Comparison of ENCODE assay signal across 8 mouse cellular contexts in genomic region chr19:43525566-43525965, GRCm38 (mm10). TPM values are rescaled to one million over a fixed set of nuclear protein-coding genes. Genes with fewer than 3 reads are reported as not detected.
DNase-seq lines count a peak whose midpoint lies in the region; ATAC-seq and TF ChIP-seq lines count a peak whose summit lies in the region.

No protein-coding gene starts in this region.

- no peaks in the 10 kb centered on the region for H3K36me3 ChIP-seq in heart, embryonic 15.5 days
- H3K36me3 ChIP-seq in MEL (ENCODE audit: control insufficient read depth in 1 of 2, insufficient read depth in 2 of 2, low read length in 2 of 2), result peaks cover 6 to 23% of the 10 kb centered on the region in 2 experiments
- H3K36me3 ChIP-seq in forebrain, embryonic 16.5 days (ENCODE audit: control insufficient read depth, insufficient read depth), result no peaks in the 10 kb centered on the region
- H3K36me3 ChIP-seq in liver, embryonic 16.5 days (ENCODE audit: control insufficient read depth, insufficient read depth), result no peaks in the 10 kb centered on the region

- H3K4me3 ChIP-seq in heart, embryonic 15.5 days, result peak overlapping the region; percentile 84; the same call in 1 of the 2 replicates
- peak overlapping the region; percentile 65 to 83 for H3K4me3 ChIP-seq in MEL (ENCODE audit: control insufficient read depth in 1 of 2, insufficient read depth in 1 of 2, low read depth in 2 of 2, low read length in 2 of 2)
- no peak overlapping the region for H3K4me3 ChIP-seq in forebrain, embryonic 16.5 days (replicated peaks; ENCODE audit: low read length)
- no peak overlapping the region for H3K4me3 ChIP-seq in liver, embryonic 16.5 days (ENCODE audit: low read depth, low read length)

- TF ChIP-seq EP300 in MEL (IDR thresholded peaks at IDR 0.05; ENCODE audit: low read depth in 1 of 2, low read length in 2 of 2), result no peak

- no peak for TF ChIP-seq POLR2A in MEL (IDR thresholded peaks at IDR 0.05; ENCODE audit: control insufficient read depth in 1 of 2, insufficient read depth in 1 of 2, low read depth in 1 of 2, low read length in 2 of 2, poor library complexity in 1 of 2)

- no peak for DNase-seq in heart, postnatal 36 days
- DNase-seq in MEL (ENCODE audit: low read depth, low spot score), result no peak
- no peak for DNase-seq in Muller cell, postnatal 12 days (ENCODE audit: inconsistent ontology term)
- DNase-seq in right cerebral cortex, postnatal 10 days (ENCODE audit: low spot score in 2 of 2), result no peak

- H3K27me3 ChIP-seq in heart, embryonic 15.5 days, result no peaks in the 10 kb centered on the region
- no peaks in the 10 kb centered on the region for H3K27me3 ChIP-seq in MEL (ENCODE audit: control insufficient read depth in 1 of 2, insufficient read depth in 2 of 2, low read length in 2 of 2)
- no peaks in the 10 kb centered on the region for H3K27me3 ChIP-seq in forebrain, embryonic 16.5 days (replicated peaks; ENCODE audit: control insufficient read depth, insufficient read depth, low read length)
- H3K27me3 ChIP-seq in liver, embryonic 16.5 days (ENCODE audit: control insufficient read depth, insufficient read depth, low read depth, low read length), result no peaks in the 10 kb centered on the region

- peaks cover 31% of the 10 kb centered on the region for H3K4me1 ChIP-seq in heart, embryonic 15.5 days (replicated peaks)
- H3K4me1 ChIP-seq in MEL (ENCODE audit: control insufficient read depth in 1 of 2, insufficient read depth in 2 of 2, low read length in 2 of 2), result peaks cover 8 to 16% of the 10 kb centered on the region in 2 experiments
- peaks cover 31% of the 10 kb centered on the region for H3K4me1 ChIP-seq in forebrain, embryonic 16.5 days (replicated peaks; ENCODE audit: control insufficient read depth, insufficient read depth, low read length)
- H3K4me1 ChIP-seq in liver, embryonic 16.5 days (ENCODE audit: control insufficient read depth, low read depth, low read length), result peaks cover 20% of the 10 kb centered on the region

- H3K9ac ChIP-seq in heart, embryonic 15.5 days, result peak overlapping the region; percentile 72; the same call in 1 of the 2 replicates
- peak overlapping the region; percentile 90 for H3K9ac ChIP-seq in MEL (ENCODE audit: control insufficient read depth, low read depth, low read length, poor library complexity, severe bottlenecking)
- H3K9ac ChIP-seq in forebrain, embryonic 16.5 days (replicated peaks; ENCODE audit: low read depth, low read length), result no peak overlapping the region; the same call in 1 of the 2 replicates
- no peak overlapping the region for H3K9ac ChIP-seq in liver, embryonic 16.5 days (ENCODE audit: low read depth, low read length)

- peak overlapping the region; percentile 94 for H3K27ac ChIP-seq in heart, embryonic 15.5 days
- peak overlapping the region; percentile 82 for H3K27ac ChIP-seq in MEL (ENCODE audit: control insufficient read depth, low read depth, low read length)
- no peak overlapping the region for H3K27ac ChIP-seq in forebrain, embryonic 16.5 days (ENCODE audit: low read length)
- no peak overlapping the region for H3K27ac ChIP-seq in liver, embryonic 16.5 days (ENCODE audit: low read length)

- no peak for ATAC-seq in heart, embryonic 15.5 days (replicated peaks; ENCODE audit: insufficient number of reproducible peaks, insufficient read depth, low FRiP score, low read depth)
- ATAC-seq in forebrain, embryonic 16.5 days, result no peak
- ATAC-seq in liver, embryonic 16.5 days (ENCODE audit: low read depth), result no peak
- no peak for ATAC-seq in CD4-positive, CD25-positive, alpha-beta regulatory T cell, adult 4 months

- no peak for TF ChIP-seq RAD21 in MEL (IDR thresholded peaks at IDR 0.05; ENCODE audit: low read depth, low read length)

- H3K79me2 ChIP-seq in MEL (ENCODE audit: control insufficient read depth, insufficient read depth, low read length, poor library complexity), result peaks cover 35% of the 10 kb centered on the region

- H3K4me2 ChIP-seq in heart, embryonic 15.5 days, result peak overlapping the region; percentile 79
- H3K4me2 ChIP-seq in forebrain, embryonic 16.5 days (ENCODE audit: low read length), result peak overlapping the region; percentile 72; the same call in 1 of the 2 replicates
- H3K4me2 ChIP-seq in liver, embryonic 16.5 days (ENCODE audit: low read depth, low read length), result peak overlapping the region; percentile 92

- intact Hi-C loops in heart, postnatal 36 days (cut with DNase I), result no loop called here

- H3K9me3 ChIP-seq in heart, embryonic 15.5 days (replicated peaks), result no peaks in the 10 kb centered on the region
- no peaks in the 10 kb centered on the region for H3K9me3 ChIP-seq in MEL (replicated peaks; ENCODE audit: insufficient read depth, low read length)
- no peaks in the 10 kb centered on the region for H3K9me3 ChIP-seq in forebrain, embryonic 16.5 days (ENCODE audit: control insufficient read depth, low read length)
- H3K9me3 ChIP-seq in liver, embryonic 16.5 days (replicated peaks; ENCODE audit: control insufficient read depth, low read length), result no peaks in the 10 kb centered on the region

- 89% methylated on average over 7 of the region's 7 CpGs for WGBS in heart, embryonic 15.5 days
- 91% methylated on average over 7 of the region's 7 CpGs for WGBS in forebrain, embryonic 16.5 days
- WGBS in liver, embryonic 16.5 days (ENCODE audit: insufficient replicate concordance), result 79% methylated on average over 7 of the region's 7 CpGs

- TF ChIP-seq CTCF in MEL (IDR thresholded peaks at IDR 0.05 in 2 of 3, conservative IDR thresholded peaks at IDR 0.05 in 1 of 3; ENCODE audit: control insufficient read depth in 1 of 3, insufficient read depth in 1 of 3, low read depth in 2 of 3, low read length in 3 of 3, poor library complexity in 1 of 3, severe bottlenecking in 1 of 3), result no peak

TF ChIP-seq in MEL, 35 proteins besides CTCF, POLR2A, EP300 and RAD21:
- TF ChIP-seq POLR2AphosphoS2 (IDR thresholded peaks at IDR 0.05; ENCODE audit: low read length), result no peak
- no peak for TF ChIP-seq ZKSCAN1 (IDR thresholded peaks at IDR 0.05; ENCODE audit: low read depth, low read length)
- TF ChIP-seq MEF2A (IDR thresholded peaks at IDR 0.05; ENCODE audit: extremely low read depth, insufficient replicate concordance, low read depth, low read length, poor library complexity, severe bottlenecking), result no peak
- TF ChIP-seq USF2 (IDR thresholded peaks at IDR 0.05; ENCODE audit: borderline replicate concordance in 1 of 2, insufficient read depth in 1 of 2, low read depth in 1 of 2, low read length in 2 of 2), result no peak
- TF ChIP-seq ELF1 (IDR thresholded peaks at IDR 0.05; ENCODE audit: low read depth, low read length), result no peak
- TF ChIP-seq KAT2A (conservative IDR thresholded peaks at IDR 0.05; ENCODE audit: low read depth, low read length), result no peak
- no peak for TF ChIP-seq MAX (IDR thresholded peaks at IDR 0.05; ENCODE audit: low read length)
- no peak for TF ChIP-seq POLR2AphosphoS5 (IDR thresholded peaks at IDR 0.05; ENCODE audit: borderline replicate concordance, low read depth, low read length)
- no peak for TF ChIP-seq GATA1 (IDR thresholded peaks at IDR 0.05; ENCODE audit: low read depth, low read length)
- TF ChIP-seq CHD2 (IDR thresholded peaks at IDR 0.05; ENCODE audit: low read length), result no peak
- TF ChIP-seq MXI1 (IDR thresholded peaks at IDR 0.05; ENCODE audit: low read depth, low read length), result no peak
- TF ChIP-seq SMC3 (IDR thresholded peaks at IDR 0.05; ENCODE audit: low read depth, low read length), result no peak
- no peak for TF ChIP-seq ZMIZ1 (IDR thresholded peaks at IDR 0.05; ENCODE audit: low read depth, low read length)
TF ChIP-seq in MEL: peak in this region for 0.

RNA-seq across cellular contexts. Expression of gene Got1, which starts 1.2 kb away (rescaled TPM):
- 189 and 233 TPM in 2 replicates for polyA plus RNA-seq in heart, embryonic 15.5 days (2015; fragmentation: Nextera tagmentation; extraction: Ambion mirVana)
- 1,000 to 10,000 TPM in 1 of 2 experiments, 100 to 1,000 TPM in 1; 980 to 1,055 TPM for total RNA-seq in heart, postnatal 36 days (2021)
- total RNA-seq in MEL (2012; rRNA removed), result 60.4 and 69.7 TPM in 2 replicates
- polyA plus RNA-seq in MEL (2012; ENCODE audit: insufficient read depth in 1 of 2, insufficient read length in 2 of 2, low read depth in 1 of 2, low replicate concordance in 2 of 2, missing spikeins in 1 of 2), result 100 to 1,000 TPM; 106 to 213 TPM
- polyA plus RNA-seq in forebrain, embryonic 16.5 days (2015; fragmentation: Nextera tagmentation; extraction: Ambion mirVana), result 72.2 and 78.6 TPM in 2 replicates
- 25.3 and 28.0 TPM in 2 replicates for polyA plus RNA-seq in liver, embryonic 16.5 days (2015; fragmentation: Nextera tagmentation; extraction: Ambion mirVana)
- 10 to 100 TPM; 40.4 to 50.6 TPM for polyA plus RNA-seq in CD4-positive, CD25-positive, alpha-beta regulatory T cell, adult 4 months (2017; shearing (Covaris generic))

Comparison
In these comparisons a context has a peak if more than half of its experiments do, and no peak if none do; other contexts are left out.
1. H3K27ac ChIP-seq: peak in heart, embryonic 15.5 days (single experiment) and MEL (single experiment); none in forebrain, embryonic 16.5 days (single experiment) and liver, embryonic 16.5 days (single experiment).
2. H3K4me3 ChIP-seq: peak in heart, embryonic 15.5 days (single experiment) and MEL (2 of 2); none in forebrain, embryonic 16.5 days (single experiment) and liver, embryonic 16.5 days (single experiment).
3. H3K9ac ChIP-seq: peak in heart, embryonic 15.5 days (single experiment) and MEL (single experiment); none in forebrain, embryonic 16.5 days (single experiment) and liver, embryonic 16.5 days (single experiment).
4. Peak in every context shown above with its lines, with median percentiles within 50 percentile points of each other: H3K4me2 ChIP-seq.